Mouse (Mus musculus): ENCODE data around the gene BC017158. TPM values are rescaled to one million over a fixed set of nuclear protein-coding genes. Genes with fewer than 3 reads are reported as not detected.

Gene BC017158
- polyA plus RNA-seq, 1 experiment from 2014 or later, result 20.1 TPM

DNA sequence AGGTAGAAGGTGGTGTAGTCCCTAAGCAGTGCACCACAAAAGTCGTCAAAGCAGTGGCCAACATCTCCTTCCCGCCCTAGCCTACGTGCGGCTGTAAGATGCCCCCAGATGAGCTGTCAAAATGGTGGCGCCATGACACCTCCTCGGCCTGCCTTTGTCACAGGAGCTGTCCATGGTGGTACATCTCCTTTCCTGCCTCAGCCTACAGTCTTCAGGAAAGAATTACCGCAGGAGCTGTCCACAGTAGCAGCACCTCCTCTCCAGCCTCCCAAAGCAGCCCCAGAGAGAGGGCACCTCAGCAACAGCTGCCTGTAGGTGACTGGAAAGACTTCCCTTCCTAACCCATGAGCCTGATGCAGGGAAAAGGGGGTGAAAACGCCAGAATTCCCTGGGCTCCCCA is 66.2 kb downstream of the BC017158 start:
- Histone ChIP-seq H3K4me2 (ENCODE audit: low read length) (no peak overlapping the region), H3K27ac (replicated peaks; ENCODE audit: low read depth, low read length) (no peak overlapping the region), H3K36me3 (ENCODE audit: control insufficient read depth, insufficient read depth, low read length) (no peaks in the 10 kb centered on the region), H3K9ac (replicated peaks; ENCODE audit: low read length) (no peak overlapping the region), H3K27me3 (ENCODE audit: control insufficient read depth, insufficient read depth, low read length) (no peaks in the 10 kb centered on the region), H3K9me3 (ENCODE audit: control insufficient read depth, low read length) (no peaks in the 10 kb centered on the region), H3K4me1 (ENCODE audit: control insufficient read depth, insufficient read depth, low read length) (peaks cover 1% of the 10 kb centered on the region), H3K4me3 (replicated peaks; ENCODE audit: low read depth, low read length) (no peak overlapping the region)
- ATAC-seq (ENCODE audit: low FRiP score, low TSS enrichment) (no peak), DNase-seq (no peak)
- 47% methylated on average over 8 of the region's 8 CpGs for WGBS

Small RNA genes lying within 50 kb of the gene (microRNA-seq; reads per million reads assigned to microRNA genes)
- gene Mir3103, result 1.2 reads per million

Other genes starting within 250 kb of the BC017158 start
- gene Itgam, start 235.5 kb downstream of the BC017158 start, polyA plus RNA-seq (2014; fragmentation: Nextera tagmentation; extraction: Ambion mirVana), result 0.19 and 0.68 TPM in 2 replicates
- not detected in 2 replicates for gene Gm49368, start 235.5 kb downstream of the BC017158 start, polyA plus RNA-seq (2014; fragmentation: Nextera tagmentation; extraction: Ambion mirVana)
- 0.32 TPM in 1 of 2 replicates, not detected in the other for gene Itgax, start 168.6 kb downstream of the BC017158 start, polyA plus RNA-seq (2014; fragmentation: Nextera tagmentation; extraction: Ambion mirVana)
- gene Itgad, start 143.8 kb downstream of the BC017158 start, polyA plus RNA-seq (2014; fragmentation: Nextera tagmentation; extraction: Ambion mirVana), result not detected in 2 replicates
- gene Cox6a2, start 91.8 kb downstream of the BC017158 start, polyA plus RNA-seq (2014; fragmentation: Nextera tagmentation; extraction: Ambion mirVana), result not detected in 2 replicates
- gene Armc5, start 60.8 kb downstream of the BC017158 start, polyA plus RNA-seq (2014; fragmentation: Nextera tagmentation; extraction: Ambion mirVana), result 8.3 and 10.2 TPM in 2 replicates
- 9.1 and 11.5 TPM in 2 replicates for gene 9130023H24Rik, start 60.1 kb downstream of the BC017158 start, polyA plus RNA-seq (2014; fragmentation: Nextera tagmentation; extraction: Ambion mirVana)
- gene Tgfb1i1, start 51.4 kb downstream of the BC017158 start, polyA plus RNA-seq (2014; fragmentation: Nextera tagmentation; extraction: Ambion mirVana), result 10.8 and 20.2 TPM in 2 replicates
- 0.31 TPM in 1 of 2 replicates, not detected in the other for gene Slc5a2, start 32.5 kb downstream of the BC017158 start, polyA plus RNA-seq (2014; fragmentation: Nextera tagmentation; extraction: Ambion mirVana)
- 43.6 and 57.5 TPM in 2 replicates for gene Rgs10, start 120.6 kb upstream of the BC017158 start, polyA plus RNA-seq (2014; fragmentation: Nextera tagmentation; extraction: Ambion mirVana)
- gene Tial1, start 163.5 kb upstream of the BC017158 start, polyA plus RNA-seq (2014; fragmentation: Nextera tagmentation; extraction: Ambion mirVana), result 44.1 and 44.7 TPM in 2 replicates
- 1.2 and 1.7 TPM in 2 replicates for gene Bag3, start 225.4 kb upstream of the BC017158 start, polyA plus RNA-seq (2014; fragmentation: Nextera tagmentation; extraction: Ambion mirVana)

Data from midbrain, embryonic 14.5 days (tissue).